Mouse (Mus musculus) cerebral cortex, adult 2 months (tissue): ENCODE results near the gene Ube3c.

Experiments
- WGBS: fragments of 180-500 bp; shearing (Covaris S2); methylation state at CpG from one replicate; pipeline ENCODE4 v1.1.7; 2018; 5-methylcytosine and 5-hydroxymethylcytosine counted together

Ube3c gene

DNA sequence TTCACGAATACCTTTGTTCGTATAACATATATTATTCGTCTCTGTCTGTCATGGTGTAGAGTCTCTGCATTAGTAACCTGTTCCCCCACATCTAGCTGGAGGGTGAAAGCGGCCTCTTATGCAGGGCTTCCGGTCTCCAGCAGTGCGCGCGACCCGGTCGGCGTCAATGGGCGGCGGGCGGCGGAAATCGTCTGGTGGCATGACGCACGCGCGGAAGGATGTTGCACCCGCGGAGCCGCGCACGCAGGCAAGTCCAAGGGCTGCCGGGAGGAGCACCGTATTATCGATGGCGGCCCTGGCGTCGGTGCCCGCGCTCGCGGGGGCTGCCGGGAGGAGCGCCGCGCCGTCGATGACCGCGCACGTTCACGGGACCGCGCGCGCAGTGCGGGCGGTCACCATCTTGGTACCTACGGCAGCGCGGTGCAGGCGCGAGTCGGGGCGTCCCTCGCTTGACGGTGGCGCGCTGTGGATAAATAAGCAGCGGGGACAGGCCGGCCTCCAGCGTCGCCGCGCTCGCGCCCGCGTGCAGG lies at the start of gene Ube3c:
TSS of gene Ube3c (plus strand) at position 395 of the 530 bp plus-strand sequence.
- WGBS = under 1% methylated on average over 70 of the region's 72 CpGs

DNA sequence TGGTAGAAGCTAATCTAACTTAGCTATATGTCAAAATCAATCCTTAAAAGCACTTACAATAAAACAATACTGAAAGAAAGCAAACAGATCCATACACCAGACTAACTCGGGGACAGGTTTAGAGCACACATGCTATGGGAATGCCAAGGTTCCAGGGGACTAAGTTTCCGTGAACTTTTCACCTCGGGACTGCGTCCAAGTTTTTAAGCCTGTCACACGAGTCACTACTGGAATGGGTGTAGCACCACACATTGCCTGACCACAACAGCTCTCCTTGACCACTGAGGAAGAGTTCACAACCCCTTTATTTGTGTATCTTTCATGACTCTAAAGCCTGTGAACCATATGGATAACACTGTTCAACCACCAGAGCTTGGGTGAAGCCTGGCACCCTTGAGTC lies 8.9 kb upstream of the Ube3c start:
- 84% methylated on average over 5 of the region's 5 CpGs for WGBS

DNA sequence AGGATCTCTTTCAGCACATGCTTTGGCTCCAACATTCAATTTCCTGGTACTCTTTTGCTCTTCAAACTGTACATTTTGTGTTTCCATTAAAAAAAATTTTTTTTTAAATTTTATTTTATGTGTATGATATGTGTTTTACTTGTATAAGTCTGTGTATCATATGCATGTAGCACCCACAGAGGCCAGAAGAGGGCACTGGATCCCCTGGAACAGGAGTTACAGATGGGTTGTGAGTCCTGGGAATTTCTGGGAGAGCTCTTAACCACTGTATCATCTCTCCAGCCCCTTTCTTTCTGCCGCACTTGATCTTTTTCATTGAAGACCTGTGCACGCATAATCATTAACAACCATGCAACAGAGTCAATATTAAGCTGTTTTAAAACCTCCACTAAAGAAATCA lies 8.4 kb upstream of the Ube3c start:
- WGBS = 94% methylated on average over 2 of the region's 2 CpGs

DNA sequence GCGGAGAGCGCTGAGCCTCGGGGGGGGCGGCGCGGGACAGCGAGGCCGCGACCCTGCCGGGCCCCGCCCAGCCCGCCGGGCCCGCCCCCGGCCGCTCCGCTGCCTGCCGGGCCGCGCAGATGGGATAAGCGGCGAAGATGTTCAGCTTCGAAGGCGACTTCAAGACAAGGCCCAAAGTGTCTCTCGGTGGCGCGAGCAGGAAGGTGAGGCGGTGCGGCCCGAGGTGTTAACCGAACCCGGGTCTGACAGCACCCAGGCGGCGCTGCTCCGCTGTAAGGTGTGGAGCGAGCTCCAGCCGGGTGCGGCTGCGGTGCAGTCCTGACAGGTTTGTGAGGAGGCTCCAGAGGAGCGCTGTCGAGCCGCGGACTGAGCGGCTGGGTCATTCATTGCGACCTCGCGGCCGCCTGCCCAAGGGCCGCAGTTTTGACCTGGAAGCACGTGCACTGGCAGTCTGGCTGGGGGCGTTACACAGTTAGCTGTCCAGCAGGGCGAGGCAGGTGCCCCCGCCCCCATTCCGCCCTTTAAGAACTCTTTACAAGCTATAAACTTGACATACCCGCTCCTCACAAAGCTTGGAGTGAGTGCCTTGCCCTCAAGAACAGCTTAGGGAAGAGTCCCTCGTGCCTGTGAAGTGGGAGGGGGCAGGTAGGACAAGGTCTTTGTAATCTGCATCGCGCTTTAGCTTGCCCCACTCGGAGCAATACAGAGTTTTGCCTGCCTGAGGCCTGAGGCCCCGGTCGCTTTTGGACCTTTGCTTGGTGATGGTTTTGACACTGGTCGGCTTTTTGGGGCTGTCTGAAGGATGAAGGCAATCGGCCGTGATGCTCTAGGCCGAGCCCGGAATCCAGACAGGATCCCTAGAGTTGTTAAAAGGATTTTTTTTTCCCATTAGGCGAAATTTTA lies 587 bp downstream of the Ube3c start:
- 1% methylated on average over 67 of the region's 67 CpGs for WGBS

DNA sequence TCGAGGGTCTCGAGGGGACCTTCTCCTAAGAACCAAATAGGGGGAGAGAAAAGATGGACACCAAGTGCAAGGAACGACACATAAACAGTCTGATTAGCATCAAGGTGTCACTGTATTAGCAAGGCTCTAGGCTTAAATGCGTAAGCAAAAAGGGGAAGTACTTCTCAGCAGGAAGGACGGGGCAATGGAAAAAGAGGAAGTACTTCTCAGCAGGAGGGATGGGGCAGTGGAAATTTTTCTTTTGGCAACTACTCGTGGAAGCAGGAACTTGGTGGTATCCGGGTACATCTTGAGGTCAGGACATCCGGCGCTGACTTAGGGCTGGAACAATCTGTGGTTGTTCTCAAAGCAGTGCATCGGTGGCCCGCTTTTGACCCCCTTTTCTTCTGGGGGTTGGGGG lies 5.2 kb downstream of the Ube3c start:
- WGBS = 73% methylated on average over 11 of the region's 11 CpGs

DNA sequence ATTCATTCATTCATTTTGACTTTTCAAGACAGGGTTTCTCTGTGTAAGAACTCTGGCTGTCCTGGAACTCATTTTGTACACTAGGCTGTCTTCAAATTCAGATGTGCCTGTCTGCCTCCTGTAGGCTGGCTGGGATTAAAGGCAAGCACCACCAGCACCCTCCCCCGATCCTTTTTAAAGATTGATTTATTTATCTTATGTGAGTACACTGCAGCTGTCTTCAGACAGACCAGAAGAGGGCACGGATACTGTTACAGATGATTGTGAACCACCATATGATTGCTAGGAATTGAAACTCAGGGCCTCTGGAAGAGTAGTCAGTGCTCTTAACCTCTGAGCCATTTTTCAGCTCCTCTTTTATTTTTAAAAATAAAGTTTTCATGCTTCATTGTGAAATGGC lies 6.0 kb downstream of the Ube3c start:
- WGBS = 53% methylated on average over 2 of the region's 2 CpGs

- WGBS = 87% methylated on average over 4 of the region's 4 CpGs
These were observed 9.0 kb downstream of the Ube3c start for GRCm38 (mm10) chr5:29577795-29578631.

DNA sequence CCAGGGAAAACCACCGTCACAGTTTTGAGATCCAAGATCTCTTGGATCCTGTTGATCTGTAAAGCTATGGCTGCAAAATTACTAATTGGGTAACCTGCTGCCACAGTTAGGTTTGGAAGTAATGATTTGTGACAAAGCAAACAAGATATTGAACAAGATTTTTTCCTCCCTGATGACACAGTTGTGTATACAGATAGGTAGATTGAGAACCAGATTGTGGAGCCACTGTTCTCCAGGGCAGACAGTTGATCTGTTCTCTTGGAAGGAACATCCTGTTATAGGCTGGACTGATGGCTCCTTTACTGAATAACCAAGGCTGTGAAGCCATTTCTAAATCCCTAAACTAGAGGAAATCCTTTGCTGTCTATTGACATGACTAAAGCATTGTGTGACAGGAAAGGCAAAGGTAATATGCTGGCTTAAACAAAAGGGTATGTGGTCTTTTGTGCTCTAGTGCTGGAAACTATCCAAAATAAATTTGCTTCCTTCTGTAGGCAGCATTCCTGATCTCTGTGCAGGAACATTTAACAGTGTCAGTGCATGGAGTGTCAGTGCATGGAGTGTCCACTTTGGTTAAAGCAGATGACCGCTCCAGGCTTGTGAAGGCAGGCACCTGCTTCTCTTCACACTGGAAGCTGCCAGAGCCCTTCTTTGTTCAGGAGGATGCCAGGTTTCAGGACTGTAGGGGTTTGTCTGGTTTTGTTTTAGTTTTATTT lies 15.0 kb downstream of the Ube3c start:
- 64% methylated on average over 2 of the region's 2 CpGs for WGBS

- WGBS = 95% methylated on average over 7 of the region's 7 CpGs
These were observed 23.1 kb downstream of the Ube3c start for GRCm38 (mm10) chr5:29592161-29592560.

DNA sequence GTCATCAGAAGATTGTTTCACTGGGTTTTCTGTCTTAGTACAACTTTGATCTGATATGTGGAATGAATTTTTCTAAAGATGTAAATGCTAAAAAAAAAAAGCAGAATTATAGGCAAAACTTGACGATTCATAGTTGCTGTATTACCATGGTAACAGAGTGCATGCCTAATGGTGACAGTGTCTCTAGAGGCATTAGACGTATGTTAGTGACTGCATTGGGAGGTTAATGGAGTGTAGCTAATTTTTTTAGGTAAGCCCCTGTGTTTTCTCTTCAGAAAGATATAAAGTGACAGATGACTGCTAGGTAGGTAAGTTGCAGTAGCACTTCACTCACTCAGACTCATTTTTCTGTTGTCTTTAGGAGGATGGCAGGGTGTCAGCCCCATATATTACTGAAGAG lies 37.5 kb downstream of the Ube3c start:
- 47% methylated on average over 2 of the region's 2 CpGs for WGBS

DNA sequence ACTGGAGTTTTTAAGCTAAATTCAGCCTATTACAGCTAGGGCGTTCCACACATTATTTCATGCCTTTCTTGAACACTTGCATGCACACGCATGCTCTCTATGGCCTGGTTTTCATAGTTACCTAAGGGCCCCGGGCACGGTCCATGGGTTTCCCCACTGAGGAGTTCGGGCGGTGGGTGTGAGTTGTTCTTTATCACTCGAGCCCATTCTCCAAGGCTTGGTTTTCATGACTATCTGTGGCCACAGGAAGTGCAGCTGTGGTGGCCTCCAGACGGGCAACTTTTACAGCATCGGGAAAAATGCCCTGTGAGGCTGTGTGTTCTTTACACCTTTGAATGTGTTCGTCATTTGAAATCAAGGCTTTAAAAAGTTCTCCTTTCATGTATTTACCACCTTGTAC lies 56.6 kb downstream of the Ube3c start:
- WGBS = 90% methylated on average over 10 of the region's 10 CpGs

DNA sequence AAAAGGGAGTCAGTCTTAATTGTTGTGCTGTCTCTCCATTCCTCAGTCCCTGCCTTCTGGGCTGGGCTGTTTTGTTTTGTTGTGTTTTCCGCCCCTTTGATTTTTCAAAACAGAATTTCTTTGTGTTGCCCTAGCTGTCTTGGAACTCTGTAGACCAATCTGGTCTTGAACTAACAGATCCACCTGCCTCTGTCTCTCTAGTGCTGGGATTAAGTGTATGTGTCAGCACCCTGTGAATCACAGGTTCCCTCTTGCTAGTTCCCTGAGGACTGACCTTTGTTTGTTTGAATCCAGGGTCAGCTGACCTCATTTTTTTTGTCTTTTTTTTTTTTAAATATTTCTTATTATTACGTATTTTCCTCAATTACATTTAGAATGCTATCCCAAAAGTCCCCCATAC lies 60.9 kb downstream of the Ube3c start:
- WGBS = 84% methylated on average over 2 of the region's 2 CpGs

DNA sequence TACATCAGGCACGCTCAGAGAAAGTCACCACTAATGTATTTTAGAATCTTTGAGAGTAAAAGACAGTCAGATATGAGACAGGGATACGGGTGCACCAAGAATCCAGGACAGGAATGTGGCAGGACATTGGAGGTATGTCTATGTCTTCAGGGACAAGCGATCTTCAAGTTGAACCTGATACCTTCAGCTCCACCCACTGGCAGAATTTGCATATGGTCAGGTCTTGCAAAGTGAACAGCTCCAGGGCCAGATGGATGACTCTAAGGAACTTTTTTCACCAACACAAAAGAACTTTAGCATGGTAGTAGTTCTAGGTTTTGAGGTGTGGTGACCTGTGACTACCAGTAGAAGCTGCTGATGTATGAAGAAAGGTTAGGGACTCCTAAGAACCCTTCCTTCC lies 62.7 kb downstream of the Ube3c start:
- 91% methylated on average over 3 of the region's 3 CpGs for WGBS

DNA sequence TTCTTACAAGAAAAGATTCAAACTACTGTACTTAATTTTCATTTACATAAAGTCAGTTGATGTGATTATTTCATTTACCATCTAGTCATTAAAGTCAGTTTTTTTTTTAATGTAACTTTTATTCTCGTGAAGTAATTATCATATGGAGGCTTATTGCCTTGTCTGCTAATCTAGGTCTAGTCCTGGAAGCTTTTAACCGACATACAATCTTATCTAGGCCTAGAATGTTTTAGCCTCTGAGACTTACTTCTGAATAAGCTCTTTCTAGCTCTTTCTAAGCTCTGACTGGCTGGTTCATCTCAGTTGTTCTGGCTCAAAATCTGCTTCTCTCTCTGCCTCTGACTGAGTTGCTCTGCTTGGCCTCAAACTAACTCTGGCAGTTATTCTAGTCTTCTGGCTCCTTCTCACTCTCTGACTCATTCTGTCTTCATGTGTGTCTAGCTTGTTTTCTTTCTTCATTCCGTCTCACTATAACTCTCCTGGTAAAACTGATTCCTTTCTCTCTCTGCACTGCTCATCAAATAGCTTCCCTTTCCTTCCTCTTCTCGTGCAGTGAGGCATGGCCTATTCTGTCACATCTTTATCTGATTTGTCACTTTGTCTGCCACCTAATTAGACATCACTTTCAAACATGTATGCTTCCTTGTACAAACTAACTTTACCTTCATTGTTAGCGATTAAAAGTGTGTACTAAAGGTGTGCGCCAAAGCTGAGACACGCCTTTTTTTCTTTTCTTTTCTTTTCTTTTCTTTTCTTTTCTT lies 72.3 kb downstream of the Ube3c start:
- 75% methylated on average over 7 of the region's 7 CpGs for WGBS

DNA sequence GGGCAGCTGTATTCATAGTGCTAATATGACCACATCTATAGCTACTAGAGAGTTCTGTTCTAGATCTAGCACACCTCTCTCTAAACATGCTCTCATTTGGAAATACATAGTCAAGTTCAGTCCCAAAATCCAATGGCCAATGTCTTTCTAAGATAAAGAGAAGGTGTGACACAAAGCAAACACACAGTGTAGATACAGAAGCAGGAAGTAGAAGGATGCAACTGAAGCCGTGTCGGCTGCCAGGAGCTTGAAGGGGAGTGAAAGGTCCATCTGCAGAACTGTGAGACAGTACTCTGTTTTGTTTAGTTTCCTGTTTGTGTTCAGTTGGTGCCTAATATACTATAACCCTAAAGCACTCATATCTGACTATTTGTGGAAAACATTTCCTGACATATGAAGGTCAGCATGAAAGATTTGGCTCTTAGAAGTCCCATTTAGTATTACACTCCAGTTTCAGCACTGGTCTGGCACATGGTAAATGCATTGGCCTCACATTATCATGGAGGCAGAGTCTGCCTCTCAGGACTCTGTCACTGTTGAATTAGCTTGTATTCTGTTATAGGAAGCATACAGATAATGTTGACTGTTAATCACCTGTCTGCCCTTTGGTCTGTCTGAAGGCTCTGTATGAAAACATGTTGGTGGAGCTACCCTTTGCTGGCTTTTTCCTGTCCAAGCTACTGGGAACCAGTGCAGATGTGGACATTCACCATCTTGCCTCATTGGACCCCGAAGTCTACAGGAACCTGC lies 88.7 kb downstream of the Ube3c start:
- 75% methylated on average over 3 of the region's 3 CpGs for WGBS

GRCm38 (mm10) chr5:29661246-29661645 lies 92.2 kb downstream of the Ube3c start:
- 87% methylated on average over 4 of the region's 4 CpGs for WGBS

- WGBS = 94% methylated on average over 2 of the region's 2 CpGs
These were observed 96.3 kb downstream of the Ube3c start for GRCm38 (mm10) chr5:29665391-29665790.

DNA sequence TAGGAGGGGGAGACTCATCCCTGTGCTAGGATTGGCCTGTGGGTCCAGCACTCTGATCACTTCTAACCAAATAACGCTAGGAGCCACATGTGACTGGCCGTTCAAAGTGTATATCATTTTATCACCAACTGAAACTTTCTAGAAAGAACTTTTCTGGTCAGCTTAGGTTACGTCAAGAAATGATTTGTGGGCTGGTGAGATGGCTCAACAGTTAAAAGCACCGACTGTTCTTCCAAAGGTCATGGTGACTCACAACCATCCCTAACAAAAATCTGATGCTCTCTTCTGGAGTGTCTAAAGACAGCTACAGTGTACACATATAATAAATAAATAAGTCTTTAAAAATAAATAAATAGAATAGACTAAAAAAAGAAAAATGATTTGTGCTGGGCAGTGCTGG lies 103.5 kb downstream of the Ube3c start:
- 91% methylated on average over 4 of the region's 4 CpGs for WGBS

- WGBS = 91% methylated on average over 4 of the region's 4 CpGs
These were observed 105.3 kb downstream of the Ube3c start for GRCm38 (mm10) chr5:29674305-29674704.

- 95% methylated on average over 3 of the region's 3 CpGs for WGBS
These were observed 107.4 kb downstream of the Ube3c start for GRCm38 (mm10) chr5:29676445-29676844.
